Mouse (Mus musculus): ENCODE data around the gene Grhl1.
"Not testable (repeated sequence)": the region's sequence is repeated elsewhere in the genome, so short reads cannot be mapped to it uniquely, and the experiment has no call there.

Gene Grhl1

DNA sequence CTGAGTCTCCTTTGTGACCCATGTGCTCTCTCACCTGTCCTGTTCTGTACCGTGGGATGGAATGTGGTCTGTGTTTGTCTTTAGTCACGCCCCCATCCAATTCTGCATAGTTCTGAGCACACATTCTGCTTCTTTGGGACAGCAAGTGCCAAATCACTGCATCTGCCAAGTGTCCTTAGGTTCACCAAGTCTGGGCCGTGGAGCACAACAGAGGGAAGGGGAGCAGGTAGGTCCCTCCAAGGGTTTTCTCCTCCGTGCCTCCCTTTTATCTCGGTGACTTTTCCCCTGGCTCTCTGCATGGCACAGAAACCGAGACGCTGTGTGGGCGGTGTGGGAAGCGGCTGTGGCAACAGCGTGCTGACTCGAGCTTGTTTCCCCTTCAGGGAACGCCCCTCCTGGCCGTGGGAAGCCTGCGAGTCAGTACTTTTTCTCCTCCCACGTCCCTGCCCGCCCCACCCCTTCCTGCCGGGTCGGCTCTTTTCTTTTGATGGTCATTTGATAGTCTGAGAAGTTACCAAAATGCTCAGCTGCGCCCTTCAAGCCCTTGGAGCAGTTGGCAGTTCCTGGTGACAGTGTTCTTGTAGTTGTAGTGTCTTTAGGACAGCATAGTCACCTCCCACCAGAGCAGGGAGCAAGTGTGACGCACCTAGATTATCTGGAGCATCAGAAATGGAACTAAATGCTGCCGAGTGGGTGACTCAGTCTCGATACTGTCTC is 21.0 kb downstream of the Grhl1 start:
- DNase-seq: peak; percentile 81

DNA sequence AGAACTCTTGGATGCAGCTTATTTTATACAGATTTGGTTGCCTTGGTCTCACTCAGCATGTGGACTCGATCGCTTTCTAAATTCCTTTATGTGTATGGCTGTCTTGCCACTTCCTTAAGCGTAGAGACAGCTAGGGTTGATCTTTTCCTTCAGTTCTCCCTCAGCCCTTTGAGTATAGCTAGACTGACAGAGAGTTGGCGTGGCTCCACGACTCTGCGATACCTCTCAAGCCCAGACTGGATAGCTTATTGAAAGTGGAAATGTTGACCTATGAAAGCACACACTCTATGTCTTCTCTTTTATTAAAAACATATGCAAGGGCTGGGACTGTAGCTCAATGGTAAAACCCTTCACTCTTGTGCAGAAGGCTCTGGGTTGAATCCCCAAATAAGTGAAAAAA is 25.3 kb downstream of the Grhl1 start:
- DNase-seq: no peak

DNA sequence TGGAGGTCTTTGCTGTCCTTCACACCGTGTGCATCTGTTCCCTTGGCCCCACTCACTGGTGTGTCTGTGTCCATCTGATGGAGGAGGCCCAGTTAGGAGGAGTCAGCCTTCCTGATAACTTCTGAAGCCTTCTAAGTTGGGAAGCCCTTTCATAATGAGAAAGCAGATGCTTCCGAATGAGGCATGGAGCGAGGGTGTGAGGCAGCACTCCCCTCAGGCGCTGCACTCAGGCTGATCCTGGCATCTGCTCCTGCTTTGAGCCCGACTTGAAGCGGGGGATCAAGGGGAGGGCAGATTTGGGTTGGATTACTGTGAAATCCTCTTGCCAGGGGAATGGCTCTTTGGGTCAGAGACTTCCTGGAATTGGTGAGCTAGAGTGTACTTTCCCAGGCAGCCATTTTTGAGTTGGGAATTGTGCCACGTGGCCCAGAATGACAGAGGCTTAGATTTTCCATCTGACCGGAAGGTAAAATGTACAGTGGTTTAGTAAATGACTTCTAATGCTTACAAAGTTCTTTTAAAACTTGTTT is 27.3 kb downstream of the Grhl1 start:
- no peak for DNase-seq

DNA sequence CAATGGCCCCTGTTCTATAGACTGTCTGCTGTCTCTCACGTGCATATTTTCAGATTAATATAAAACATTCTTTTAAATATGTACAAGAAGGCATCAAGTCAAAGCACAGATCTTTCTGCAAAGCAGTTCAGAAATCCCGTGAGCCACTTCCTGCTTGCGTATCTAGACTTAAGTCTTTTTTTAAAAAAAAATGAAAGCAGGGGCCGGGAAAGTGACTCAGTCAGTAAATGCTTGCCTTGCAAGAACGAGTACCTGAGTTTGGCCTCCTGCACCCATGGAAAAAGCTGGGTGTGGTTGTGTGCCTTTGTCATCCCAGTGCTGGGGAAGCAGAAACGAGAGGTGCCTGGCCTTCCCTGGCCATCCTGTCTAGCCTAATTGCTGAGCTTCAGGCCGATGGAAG is 28.0 kb downstream of the Grhl1 start:
- no peak for DNase-seq

DNA sequence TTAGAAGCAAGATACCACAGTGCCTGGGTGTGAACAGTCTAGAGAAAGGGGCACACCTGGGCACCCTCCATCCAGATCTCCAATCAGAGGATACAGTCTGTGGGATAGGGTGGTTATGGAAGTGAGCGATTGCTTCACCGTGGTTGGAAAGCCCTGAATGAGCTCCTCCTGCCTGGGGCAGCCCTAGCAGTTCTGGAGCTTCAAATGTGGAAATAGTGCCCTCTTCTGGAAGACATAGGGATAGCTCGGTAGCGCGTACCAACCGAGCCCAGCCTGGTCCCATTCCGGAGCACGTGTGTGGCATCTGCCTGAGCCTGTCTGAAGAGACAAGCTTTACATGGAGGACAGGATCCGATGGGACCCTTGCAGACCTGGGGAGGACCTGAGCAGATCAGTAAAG is 28.7 kb downstream of the Grhl1 start:
- peak; percentile 76 for DNase-seq

DNA sequence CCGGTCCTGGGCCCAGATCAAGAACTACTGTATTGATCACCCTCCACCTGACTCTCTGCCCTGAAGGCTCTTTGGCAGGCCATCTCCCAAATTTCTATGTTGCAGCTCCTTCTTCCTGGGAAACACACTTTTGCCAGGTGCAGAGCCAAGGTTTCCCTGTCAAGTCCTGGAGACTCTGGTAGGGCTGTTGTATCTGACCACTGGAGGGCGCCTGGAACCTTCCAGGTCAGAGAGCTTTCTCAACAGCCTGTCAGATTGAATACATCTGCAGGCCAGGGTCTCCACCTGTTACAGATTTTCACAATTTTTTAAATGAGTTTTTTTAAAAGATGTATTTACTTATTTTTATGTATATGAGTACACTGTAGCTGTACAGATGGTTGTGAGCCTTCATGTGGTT is 31.2 kb downstream of the Grhl1 start:
- peak; percentile 75 for DNase-seq

DNA sequence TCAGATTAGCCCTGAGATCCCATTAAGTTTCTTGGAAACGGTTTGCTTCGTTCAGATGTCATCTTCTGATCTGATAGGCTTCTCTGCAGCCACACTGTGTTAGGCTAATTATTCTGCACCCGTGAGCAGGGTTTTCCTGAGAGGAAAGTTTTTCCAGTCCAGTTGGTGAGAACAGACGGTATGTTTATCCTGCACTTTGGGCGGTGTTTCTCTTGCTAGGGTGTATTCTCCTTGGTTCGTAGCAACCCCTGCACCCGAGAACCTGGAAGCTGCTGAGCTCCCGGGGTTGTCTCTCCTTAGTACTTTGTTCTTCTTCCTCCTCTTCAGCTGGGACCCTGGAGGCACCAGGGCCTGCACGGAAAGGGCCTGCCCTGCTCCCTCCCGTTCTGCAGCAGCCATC is 34.1 kb downstream of the Grhl1 start:
- DNase-seq: no peak

DNA sequence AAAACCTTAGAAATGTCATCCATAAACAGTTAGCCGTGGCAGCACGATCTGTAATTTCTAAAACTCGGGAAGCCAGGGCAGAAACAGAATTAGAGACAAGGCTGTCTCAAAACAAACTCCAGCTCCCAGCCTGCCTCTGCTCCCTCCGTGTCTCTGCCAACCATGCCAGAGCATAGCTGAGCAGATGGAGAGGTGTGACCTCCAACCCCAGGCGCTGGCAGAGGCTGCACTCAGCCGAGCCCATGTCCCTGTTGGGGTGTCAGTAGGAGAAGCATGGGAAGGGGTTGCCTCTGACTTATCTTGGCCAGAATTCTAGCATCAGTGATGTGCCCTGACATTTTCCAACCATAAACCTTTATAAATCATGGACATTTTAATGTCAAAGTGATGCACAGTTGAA is 40.5 kb downstream of the Grhl1 start:
- DNase-seq: no peak

DNA sequence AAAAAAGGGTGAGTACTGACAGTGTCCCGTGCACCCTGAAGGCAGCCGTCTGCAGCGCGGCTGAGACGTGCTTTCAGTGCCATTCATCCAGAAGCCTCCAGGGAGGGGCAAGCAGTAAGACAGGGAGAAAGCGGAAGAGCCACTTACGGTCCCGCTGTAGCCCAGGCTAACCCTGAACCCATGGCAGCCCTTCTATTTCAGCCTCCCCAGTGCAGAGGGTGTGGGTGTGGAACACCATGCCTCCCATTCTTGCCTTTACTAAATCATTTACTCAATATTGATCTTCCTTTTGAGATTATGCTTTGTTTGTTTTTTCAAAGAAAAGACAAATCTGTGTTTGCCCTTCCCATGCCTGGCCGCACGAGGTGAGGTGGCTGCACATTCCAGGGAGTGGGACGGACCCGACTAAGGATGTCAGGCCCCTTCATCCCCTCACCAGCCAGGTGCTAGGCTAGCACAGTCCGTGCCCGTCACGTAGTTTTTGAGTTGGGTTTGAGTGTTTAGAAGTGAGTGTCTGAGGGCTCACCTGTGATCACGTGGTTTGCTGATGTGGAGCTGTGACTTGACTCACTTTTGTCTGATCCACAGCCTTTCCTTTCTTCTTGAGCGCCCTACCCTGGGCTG is 42.5 kb downstream of the Grhl1 start:
- DNase-seq: no peak

DNA sequence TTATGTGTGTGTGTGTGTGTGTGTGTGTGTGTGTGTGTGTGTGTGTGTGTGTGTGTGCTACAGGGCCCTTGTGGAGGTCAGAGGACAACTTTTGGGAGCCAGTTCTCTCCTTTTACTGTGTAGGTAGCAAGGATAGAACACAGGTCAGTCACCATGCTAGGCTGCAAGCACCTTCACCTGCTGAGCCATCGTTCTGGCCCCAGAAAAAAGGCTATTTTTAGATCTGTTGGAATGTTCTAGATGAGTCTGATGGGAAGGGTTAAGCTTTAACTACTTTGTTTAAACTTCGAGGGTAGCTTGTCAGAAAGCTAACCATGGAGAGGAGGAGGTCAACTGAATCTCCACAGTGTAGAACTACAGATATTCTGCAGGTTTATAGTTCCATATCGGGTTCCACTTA is 43.1 kb downstream of the Grhl1 start:
- DNase-seq: no peak

DNA sequence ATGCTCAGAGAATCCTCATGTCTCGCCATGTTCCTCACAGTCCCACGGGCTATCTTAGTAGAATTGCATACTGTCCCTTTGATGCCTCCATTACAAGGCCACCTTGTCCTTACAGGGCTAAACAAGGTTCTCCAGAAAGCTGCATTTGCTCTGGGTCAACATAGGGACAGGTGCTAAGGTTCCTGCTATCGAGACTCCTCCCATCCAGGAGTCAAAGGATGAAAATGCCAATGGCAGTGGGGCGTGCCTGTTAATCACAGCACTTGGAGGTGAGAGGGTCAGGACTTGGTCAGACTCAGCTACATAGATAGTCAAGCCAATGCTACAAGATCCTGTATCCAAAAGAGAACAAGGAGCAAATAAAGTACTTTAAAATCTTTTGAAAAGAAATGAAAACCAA is 47.4 kb downstream of the Grhl1 start:
- no peak for DNase-seq

DNA sequence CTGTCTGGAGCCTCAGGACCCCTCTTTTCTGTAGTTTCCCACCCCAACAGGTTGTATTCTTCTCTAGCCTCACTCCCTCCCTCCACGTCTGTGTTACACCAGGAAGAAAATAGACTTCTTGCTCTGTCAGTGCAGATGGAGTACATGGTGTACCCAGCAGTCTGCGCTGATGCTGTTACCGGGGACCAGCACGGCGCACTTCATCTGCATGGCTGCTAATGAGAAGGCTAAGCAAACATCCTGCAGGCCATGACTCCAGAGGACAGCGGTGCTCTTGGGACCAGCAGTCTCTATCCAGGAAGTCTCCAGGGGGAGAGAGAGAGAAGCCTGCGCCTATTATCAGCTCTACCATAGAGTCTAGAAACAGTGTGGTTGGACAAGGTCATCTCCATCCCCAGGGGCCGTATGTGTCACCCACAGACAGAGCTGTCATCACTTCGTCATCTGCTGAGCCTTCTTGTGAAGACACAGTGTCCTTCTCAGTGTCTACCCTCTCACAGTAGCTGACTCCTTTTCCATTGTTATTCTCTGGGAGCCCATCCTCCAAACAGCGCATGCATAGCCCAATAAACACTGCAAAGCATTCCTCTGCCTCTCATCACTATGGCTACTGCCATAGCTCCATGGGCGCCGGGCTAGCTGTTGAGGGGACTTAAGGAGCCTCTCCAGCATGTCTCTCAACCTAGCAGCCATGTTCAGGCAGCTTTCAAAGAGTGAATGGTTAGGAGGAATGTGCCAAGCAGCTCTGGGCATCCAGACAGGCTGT is 51.6 kb downstream of the Grhl1 start:
- DNase-seq: no peak

DNA sequence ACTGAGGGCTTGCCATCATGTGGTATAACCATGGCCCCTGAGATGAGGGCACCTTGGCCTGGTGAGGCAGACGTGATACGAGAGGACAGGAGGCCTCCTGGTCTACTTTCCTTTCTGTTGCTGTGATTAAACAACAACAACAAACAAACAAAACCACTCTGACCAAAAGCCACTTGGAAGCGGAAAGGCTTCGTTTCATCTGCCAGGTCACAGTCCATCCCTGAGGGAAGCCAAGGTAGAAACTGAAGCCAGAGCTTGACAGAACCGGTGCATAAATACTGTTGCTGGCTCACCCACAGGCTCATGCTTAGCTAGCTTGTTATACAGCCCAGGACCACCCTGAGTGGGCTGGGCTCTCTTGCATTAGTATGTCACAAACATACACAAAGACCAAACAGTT is 54.3 kb downstream of the Grhl1 start:
- no peak for DNase-seq

DNA sequence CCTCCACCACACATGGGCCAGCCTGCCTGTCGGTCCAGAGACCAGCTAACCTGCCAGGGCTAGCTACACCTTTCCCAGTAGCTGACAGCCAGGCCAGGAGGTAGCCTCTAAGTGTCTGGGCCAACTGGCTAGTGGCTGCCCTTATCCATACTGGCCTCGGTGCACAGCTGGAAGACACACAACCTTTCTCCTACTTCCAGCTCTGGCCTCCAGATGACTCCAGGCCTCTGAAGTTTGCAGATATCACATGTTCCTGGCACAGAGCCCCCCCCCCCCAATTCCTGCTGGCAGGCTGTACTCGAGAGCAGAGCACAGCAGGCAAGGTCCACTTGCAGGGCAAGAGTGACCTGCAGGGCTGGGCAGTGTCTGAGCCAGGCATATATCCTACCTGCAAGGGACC is 55.1 kb downstream of the Grhl1 start:
- DNase-seq: no peak

DNA sequence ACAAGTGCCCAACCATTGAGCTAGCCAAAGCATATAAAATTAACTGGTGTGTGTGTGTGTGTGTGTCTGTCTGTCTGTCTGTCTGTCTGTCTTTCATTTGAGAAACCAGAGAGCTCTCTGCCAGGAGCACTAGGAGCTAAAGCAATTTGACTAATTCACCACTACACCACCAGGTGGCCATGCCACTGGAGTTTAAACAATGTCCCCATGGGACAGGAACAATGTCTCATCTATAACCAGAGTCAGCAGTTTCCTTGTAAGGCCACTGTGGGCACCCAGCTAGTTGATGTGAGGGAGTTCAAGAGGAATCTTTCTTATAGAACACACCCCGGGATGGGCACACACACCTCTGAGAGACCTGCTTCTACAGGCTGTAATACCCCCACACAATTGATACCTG is 58.1 kb downstream of the Grhl1 start:
- peak; percentile 50 for DNase-seq

DNA sequence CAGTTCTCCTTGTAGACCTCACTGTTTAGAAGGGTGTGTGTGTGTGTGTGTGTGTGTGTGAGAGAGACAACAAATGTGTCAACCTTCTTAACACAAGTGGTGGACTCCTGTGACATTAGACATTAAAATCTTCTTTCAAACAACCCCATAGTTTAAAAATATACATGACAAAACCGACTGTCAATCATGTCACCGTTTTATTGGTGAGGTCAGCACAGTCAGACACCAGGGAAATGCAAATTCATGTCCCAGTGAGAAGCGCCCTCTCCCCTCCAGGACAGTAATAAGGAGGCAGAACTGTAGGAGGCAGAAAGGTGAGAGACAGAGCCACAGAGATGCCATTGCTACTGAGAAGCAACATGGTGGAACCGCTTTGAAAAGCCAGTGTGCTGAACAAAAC is 60.3 kb downstream of the Grhl1 start:
- no peak for DNase-seq

DNA sequence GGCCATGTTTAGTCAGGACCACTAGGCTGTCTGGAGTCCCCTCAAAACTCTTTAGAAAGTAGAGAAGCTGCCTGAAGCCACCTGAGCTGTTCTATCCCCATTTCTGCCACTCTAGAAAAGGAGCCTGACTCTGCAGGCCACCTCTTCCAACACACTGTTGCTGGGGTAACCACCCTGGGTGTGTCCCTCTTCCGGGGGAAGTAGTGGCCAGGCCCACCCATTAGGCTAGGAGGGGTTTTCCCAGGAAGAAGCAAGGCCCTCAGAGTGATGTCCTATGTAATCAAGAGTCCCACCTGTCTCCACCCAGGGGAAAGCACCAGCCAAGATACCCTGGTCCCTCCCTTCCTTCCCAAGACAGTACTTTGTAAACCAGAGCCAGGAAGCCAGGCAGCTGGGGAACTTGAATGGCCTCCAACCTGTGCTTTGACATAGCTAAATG is 61.7 kb downstream of the Grhl1 start:
- no peak for DNase-seq

DNA sequence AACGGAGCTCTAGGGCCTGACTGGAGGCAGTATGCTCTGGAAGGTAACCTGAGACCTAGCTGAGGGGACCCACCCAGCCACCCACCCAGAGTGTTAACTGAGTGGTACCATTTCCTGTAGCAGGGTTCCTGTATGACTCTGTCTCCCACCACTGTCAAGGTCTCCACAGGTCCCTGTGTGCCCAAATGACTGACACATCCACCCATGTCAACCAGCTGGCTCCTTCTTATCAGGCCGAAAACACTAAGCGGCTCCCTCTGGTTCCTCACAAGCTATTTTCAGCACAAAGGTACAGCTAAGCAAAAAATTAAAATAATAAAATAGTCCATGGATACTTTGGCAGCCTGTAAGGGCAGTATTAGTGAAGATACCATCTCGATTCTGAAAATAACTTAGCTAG is 62.1 kb downstream of the Grhl1 start:
- DNase-seq: no peak

DNA sequence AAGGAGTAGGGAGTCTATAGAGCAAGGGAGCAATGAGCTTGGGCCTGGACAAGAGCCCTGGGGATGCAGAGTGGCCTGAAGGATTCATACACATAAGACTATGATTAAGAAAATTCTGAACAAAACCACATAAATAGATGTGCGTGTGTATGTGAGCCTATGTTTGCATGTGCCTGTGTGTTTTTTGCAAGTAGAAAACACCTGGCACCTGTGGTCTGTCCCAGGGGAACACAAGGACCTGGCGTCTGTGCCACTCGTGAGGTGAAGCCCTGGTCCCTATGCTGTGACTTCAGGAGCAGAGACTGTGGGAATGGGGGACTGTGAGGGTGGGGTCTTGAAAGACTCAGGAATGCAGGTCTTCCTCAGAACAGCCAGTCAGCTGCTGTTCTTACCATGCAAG is 62.6 kb downstream of the Grhl1 start:
- DNase-seq: no peak

DNA sequence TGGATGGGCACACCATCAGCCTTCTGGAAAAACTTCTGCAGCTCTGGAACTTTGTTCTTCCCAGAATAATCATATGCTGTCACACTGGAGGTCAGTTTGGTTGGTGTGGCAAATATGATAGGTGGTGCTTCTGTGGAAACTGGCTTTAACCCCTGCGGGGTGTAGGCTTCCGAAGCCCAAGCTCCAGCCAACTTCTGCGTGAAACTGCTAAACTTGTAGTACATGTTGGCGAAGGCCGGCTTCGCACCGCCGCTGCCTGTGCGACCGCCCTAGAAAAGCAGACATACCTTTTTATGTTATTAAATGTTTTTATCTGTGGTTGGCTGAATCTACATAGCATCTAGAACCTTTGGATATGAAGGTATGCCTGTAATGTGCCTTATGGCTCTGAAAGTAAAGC is 66.7 kb downstream of the Grhl1 start:
- DNase-seq: not testable (repeated sequence)

DNA sequence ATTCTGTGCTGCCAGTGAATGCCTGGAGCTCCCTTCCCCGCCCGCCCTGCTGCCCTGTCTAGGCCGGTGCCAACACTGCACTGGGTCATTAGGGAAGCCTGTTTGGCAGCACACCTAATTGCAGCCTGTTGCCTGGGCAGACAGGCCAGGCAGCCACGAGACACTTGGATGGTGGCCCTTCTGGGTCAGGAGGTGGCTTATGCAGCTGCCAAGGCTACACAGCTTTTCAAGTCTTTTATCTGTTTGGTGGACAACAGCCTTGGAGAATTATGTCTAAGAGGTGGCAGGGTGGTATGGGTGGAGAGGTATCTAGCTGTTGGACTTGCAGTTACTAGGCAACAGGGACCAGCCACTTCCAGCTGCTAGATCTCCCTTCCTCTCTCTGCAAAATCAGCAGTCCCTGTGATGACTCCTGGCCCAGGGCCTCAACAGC is 70.3 kb downstream of the Grhl1 start:
- no peak for DNase-seq

DNA sequence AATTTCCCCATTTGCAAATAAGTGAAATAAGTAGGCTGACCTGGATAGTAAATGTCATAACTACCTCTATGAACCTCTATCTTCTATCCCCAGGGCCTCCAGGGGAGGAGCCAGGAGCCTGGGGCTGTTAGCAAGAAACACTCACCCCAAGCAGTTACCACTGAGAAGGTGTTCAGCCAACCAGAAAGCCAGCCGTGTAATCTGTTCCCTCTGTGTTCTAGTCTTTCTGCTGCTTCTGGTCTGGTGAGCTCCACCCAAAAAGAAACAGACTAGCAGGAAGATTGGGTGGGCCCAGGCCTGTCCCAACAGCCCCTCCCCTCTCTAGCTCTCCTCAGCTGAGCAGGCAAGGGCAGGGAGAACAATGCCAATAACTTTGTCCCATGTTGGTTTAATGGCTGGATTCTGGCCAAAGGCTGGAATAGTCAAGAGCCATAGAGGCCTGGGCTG is 72.1 kb downstream of the Grhl1 start:
- DNase-seq: no peak

DNA sequence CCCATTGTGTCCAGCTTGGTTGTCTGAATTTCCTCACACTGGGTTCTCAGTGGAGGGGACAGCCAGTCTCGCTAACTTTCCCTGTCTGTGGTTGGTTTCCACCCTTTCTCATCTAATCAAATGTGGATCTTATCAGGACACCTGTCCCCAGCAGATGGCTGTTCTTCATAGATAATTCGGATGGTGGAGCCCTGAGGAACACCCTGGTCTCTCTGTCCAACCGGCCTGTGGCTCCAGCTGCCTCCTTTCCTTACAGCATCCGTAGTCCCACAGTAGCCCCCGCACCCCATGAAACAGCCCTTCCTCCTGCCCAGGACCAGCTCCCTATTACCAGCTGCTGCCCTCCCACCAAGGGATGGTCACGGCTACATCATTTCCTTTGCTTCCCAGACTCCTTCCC is 73.8 kb downstream of the Grhl1 start:
- no peak for DNase-seq

DNA sequence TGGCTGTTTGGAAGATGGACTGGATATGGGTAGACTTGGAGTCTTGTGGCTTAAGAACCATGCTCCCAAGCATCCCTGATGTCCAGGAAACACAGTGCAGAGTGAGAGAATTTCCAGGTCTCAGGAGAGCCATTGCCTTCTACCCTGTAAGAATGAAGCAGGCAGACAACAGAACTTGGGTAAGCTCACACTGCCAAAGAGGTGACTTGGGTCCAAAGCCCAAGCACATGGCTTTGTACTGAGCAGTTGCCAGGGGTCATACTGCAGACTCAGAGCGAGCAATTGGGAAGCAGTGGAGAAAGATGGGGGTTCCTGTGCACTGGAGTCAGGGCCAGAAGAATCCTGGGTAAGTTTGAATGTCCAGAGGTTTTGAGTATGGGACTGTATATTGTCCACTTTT is 76.0 kb downstream of the Grhl1 start:
- no peak for DNase-seq

Measured in thymus, postnatal 14 days (tissue).